Mouse (Mus musculus) neural tube, embryonic 11.5 days (tissue): ENCODE results near the gene Calcoco2. TPM values are rescaled to one million over a fixed set of nuclear protein-coding genes. Genes with fewer than 3 reads are reported as not detected.
A peak's percentile ranks its signal among the peaks of the same experiment; 100 is the strongest.
"Not testable (repeated sequence)": the region's sequence is repeated elsewhere in the genome, so short reads cannot be mapped to it uniquely, and the experiment has no call there.

Source experiments
- ATAC-seq: fragments of 200-750 bp; cut with Nextera tagmentation; 2 replicates; pipeline ENCODE4 v1.8.0; 2017; ENCODE audit warnings: moderate number of reproducible peaks, mild to moderate bottlenecking, moderate TSS enrichment, moderate library complexity; ENCODE audit not compliant: insufficient read depth, low FRiP score, low TSS enrichment
- DNase-seq: peaks from one replicate; pipeline ENCODE4 v3.0.0-alpha.2; 2015; ENCODE audit warnings: low spot score
- H3K27ac ChIP-seq: fragments of 300-500 bp; sonication (generic); 2 replicates; pipeline ENCODE4 v1.5.1; 2014; ENCODE audit warnings: low read depth, mild to moderate bottlenecking, low read length
- H3K27me3 ChIP-seq: fragments of 300-500 bp; sonication (generic); 2 replicates; pipeline ENCODE4 v1.6.1; 2014; ENCODE audit warnings: mild to moderate bottlenecking, low read length, mixed read lengths; ENCODE audit not compliant: control insufficient read depth, insufficient read depth
- H3K36me3 ChIP-seq: fragments of 300-500 bp; sonication (generic); 2 replicates; pipeline ENCODE4 v1.6.1; 2014; ENCODE audit warnings: mild to moderate bottlenecking, low read length, moderate library complexity, mixed read lengths; ENCODE audit not compliant: control insufficient read depth, insufficient read depth
- H3K4me1 ChIP-seq: fragments of 300-500 bp; sonication (generic); 2 replicates; pipeline ENCODE4 v1.6.1; 2014; ENCODE audit warnings: low read length, mixed read lengths; ENCODE audit not compliant: control insufficient read depth, insufficient read depth
- H3K4me2 ChIP-seq: fragments of 300-500 bp; sonication (generic); 2 replicates; pipeline ENCODE4 v1.6.1; 2014; ENCODE audit warnings: low read depth, mild to moderate bottlenecking, moderate library complexity
- H3K4me3 ChIP-seq: fragments of 300-500 bp; sonication (generic); 2 replicates; pipeline ENCODE4 v1.5.1; 2014; ENCODE audit warnings: low read depth, low read length
- H3K9ac ChIP-seq: fragments of 300-500 bp; sonication (generic); 2 replicates; pipeline ENCODE4 v1.6.1; 2014; ENCODE audit warnings: mild to moderate bottlenecking, low read length
- H3K9me3 ChIP-seq: fragments of 300-500 bp; sonication (generic); 2 replicates; pipeline ENCODE4 v1.6.1; 2016; ENCODE audit warnings: low read length; ENCODE audit not compliant: control insufficient read depth
- WGBS: fragments of 180-500 bp; shearing (Covaris S2); extraction: QIAGEN DNeasy Blood & Tissue Kit; methylation state at CpG from one replicate; pipeline ENCODE4 v1.1.7; 2014; 5-methylcytosine and 5-hydroxymethylcytosine counted together
- polyA plus RNA-seq: library from polyadenylated mRNA; unstranded; fragments of >200 nt; fragmentation: Nextera tagmentation; extraction: Ambion mirVana; gene quantifications from 2 replicates; pipeline ENCODE4 v1.2.1, GENCODE M21; 2014

Gene Calcoco2
- polyA plus RNA-seq, 1 experiment from 2014 or later = not detected

DNA sequence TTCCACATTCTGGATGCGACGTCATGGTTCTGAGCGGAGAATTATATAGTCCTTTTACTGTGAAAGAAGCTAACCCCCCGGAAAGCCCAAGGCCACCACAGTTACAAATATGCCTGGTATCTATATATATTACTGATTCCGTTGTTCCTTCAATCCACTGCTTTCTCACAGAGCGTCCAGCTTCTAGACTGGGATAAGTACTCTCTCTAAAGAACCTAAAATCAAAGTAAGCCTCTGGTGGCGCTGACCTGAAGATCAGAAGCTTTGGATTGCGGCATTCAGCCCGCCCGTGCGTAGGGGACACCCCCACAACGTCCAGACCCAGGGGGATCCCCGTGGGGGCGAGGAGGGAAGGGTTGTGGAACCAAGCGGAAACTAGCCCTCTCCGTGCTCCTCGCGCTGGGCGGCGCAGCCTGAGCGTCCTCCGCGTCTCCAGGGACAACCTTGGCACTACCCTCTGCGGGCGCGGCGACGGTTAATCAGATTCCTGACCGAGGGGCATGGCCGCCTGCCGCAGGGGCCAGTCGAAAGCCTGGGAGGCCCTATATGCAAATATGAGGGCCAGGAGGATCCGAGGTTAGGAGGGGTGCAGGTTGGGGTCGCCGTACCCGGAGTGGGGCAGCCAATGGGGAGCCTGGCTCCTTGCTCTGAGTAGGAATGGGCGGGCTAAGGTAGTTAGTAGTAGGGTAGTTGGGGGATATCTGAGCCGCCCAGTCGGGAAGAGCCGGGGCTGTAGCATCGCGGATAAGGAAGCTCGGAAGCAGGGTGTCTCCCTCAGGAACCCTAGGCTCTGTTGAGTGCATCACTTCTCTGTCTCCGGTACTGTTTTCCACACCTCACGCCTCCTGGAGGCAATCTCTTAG, 12.5 kb upstream of the Calcoco2 start:
- DNase-seq (peak; percentile 54), ATAC-seq (no peak)
- 2% methylated on average over 45 of the region's 45 CpGs for WGBS
- Histone ChIP-seq H3K4me1 (0 out of 2 replicates have a peak, but pooled peaks cover 7% of the 10 kb centered on the region), H3K9ac (no peak overlapping the region; the same call in 1 of the 2 replicates), H3K36me3 (no peaks in the 10 kb centered on the region), H3K27ac (no peak overlapping the region), H3K4me2 (peak overlapping the region; percentile 66), H3K4me3 (peak overlapping the region; percentile 38), H3K27me3 (peaks cover 31% of the 10 kb centered on the region), H3K9me3 (no peaks in the 10 kb centered on the region)

GRCm38 (mm10) chr11:96122806-96123205, 11.0 kb upstream of the Calcoco2 start:
- H3K36me3 ChIP-seq, H3K4me3 ChIP-seq, ATAC-seq, H3K9ac ChIP-seq, H3K9me3 ChIP-seq, H3K4me1 ChIP-seq, DNase-seq, H3K27ac ChIP-seq, H3K4me2 ChIP-seq: not testable (repeated sequence)
- H3K27me3 ChIP-seq = peaks cover 31% of the 10 kb centered on the region
- 71% methylated on average over 4 of the region's 4 CpGs for WGBS

DNA sequence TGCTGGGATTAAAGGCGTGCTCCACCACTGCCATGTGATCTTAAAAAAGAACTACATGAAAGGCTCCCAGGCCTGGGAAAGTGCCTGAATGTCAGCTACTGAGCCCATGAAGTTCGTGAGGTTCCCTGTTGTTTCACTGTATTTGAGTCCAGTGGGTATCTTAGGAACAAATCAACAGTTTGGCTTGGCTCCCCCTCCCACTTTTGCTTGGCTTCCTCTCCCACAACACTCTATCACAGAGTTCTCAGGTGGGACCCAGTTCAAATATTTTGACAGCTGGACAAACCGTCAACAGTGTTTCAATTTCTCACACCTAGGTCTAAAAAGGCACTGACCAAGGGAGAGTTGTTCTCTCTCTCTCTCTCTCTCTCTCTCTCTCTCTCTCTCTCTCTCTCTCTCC, 7.6 kb upstream of the Calcoco2 start:
- 55% methylated on average over 3 of the region's 3 CpGs for WGBS

GRCm38 (mm10) chr11:96116925-96117324, 5.2 kb upstream of the Calcoco2 start:
- H3K27ac ChIP-seq, H3K9me3 ChIP-seq, H3K4me1 ChIP-seq, H3K27me3 ChIP-seq, H3K4me3 ChIP-seq, H3K9ac ChIP-seq, ATAC-seq, H3K36me3 ChIP-seq, DNase-seq, H3K4me2 ChIP-seq: not testable (repeated sequence)
- 79% methylated on average over 3 of the region's 3 CpGs for WGBS

More for the DNA sequence above, 7.6 kb upstream of the Calcoco2 start:
- ATAC-seq (no peak), DNase-seq (no peak)
- Histone ChIP-seq H3K36me3 (no peaks in the 10 kb centered on the region), H3K27me3 (peaks cover 18% of the 10 kb centered on the region), H3K9ac (no peak overlapping the region), H3K4me2 (no peak overlapping the region), H3K27ac (no peak overlapping the region), H3K4me3 (no peak overlapping the region), H3K9me3 (no peaks in the 10 kb centered on the region), H3K4me1 (0 out of 2 replicates have a peak, but pooled peaks cover 3% of the 10 kb centered on the region)

- Histone ChIP-seq H3K36me3 (no peaks in the 10 kb centered on the region), H3K27me3 (no peaks in the 10 kb centered on the region), H3K4me1 (no peaks in the 10 kb centered on the region), H3K9me3 (no peaks in the 10 kb centered on the region), H3K4me3 (no peak overlapping the region), H3K27ac (no peak overlapping the region), H3K4me2 (no peak overlapping the region), H3K9ac (no peak overlapping the region)
- WGBS = 91% methylated on average over 3 of the region's 3 CpGs
- ATAC-seq (no peak), DNase-seq (no peak)
Observed at GRCm38 (mm10) chr11:96116116-96116515, 4.4 kb upstream of the Calcoco2 start.

GRCm38 (mm10) chr11:96115416-96115815, 3.7 kb upstream of the Calcoco2 start:
- H3K27me3 ChIP-seq = no peaks in the 10 kb centered on the region
- H3K36me3 ChIP-seq = no peaks in the 10 kb centered on the region
- no peaks in the 10 kb centered on the region for H3K4me1 ChIP-seq
- no peak overlapping the region for H3K4me2 ChIP-seq
- no peak overlapping the region for H3K9ac ChIP-seq
- ATAC-seq (no peak), DNase-seq (no peak)
- no peaks in the 10 kb centered on the region for H3K9me3 ChIP-seq
- WGBS = 92% methylated on average over 6 of the region's 6 CpGs
- H3K4me3 ChIP-seq = no peak overlapping the region
- no peak overlapping the region for H3K27ac ChIP-seq

DNA sequence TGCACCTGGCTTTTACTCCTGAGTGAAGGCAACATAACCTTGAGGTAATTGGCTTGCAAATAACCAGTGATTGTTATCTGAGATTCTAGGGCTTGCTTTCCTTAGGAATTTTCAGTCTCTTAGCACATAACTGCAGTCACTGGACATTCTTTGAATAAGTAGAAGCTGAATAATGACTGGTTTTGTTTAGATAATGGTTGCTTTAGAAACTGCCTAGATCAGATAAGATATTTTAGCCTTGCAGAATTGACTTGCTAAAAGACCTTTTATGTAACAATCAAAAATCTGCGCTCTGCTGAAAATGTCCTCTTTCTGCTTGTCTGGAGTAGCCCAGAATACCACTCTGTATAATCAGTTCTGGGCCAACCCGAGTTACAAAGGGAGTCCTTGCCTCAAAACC, 2.3 kb upstream of the Calcoco2 start:
- no peaks in the 10 kb centered on the region for H3K9me3 ChIP-seq
- H3K4me3 ChIP-seq = no peak overlapping the region
- H3K27ac ChIP-seq = no peak overlapping the region
- no peak for ATAC-seq
- 74% methylated on average over 2 of the region's 2 CpGs for WGBS
- no peak for DNase-seq
- H3K36me3 ChIP-seq = no peaks in the 10 kb centered on the region
- no peak overlapping the region for H3K4me2 ChIP-seq
- H3K9ac ChIP-seq = no peak overlapping the region
- H3K27me3 ChIP-seq = no peaks in the 10 kb centered on the region
- no peaks in the 10 kb centered on the region for H3K4me1 ChIP-seq

DNA sequence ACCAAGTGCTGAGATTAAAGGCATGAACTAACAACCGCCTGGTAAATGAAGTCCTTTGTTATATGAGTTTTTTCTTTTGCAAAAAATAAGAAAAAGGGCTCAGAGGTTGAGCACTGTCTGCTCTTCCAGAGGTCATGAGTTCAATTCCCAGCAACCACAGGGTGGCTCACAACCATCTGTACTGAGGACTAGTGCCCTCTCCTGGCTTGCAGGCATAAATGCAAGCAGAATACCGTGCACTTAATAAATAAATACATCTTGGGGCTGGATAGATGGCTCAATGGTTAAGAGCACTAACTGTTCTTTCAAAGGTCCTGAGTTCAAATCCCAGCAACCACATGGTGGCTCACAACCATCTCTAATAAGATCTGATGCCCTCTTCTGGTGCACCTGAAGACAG, 814 bp downstream of the Calcoco2 start:
- not testable (repeated sequence) for H3K4me1 ChIP-seq, H3K4me2 ChIP-seq, H3K4me3 ChIP-seq, H3K9ac ChIP-seq, ATAC-seq, H3K27me3 ChIP-seq, H3K36me3 ChIP-seq, H3K27ac ChIP-seq, DNase-seq, H3K9me3 ChIP-seq
- 65% methylated on average over 2 of the region's 2 CpGs for WGBS

GRCm38 (mm10) chr11:96108376-96108775, 3.4 kb downstream of the Calcoco2 start:
- Histone ChIP-seq H3K4me2 (no peak overlapping the region), H3K4me3 (no peak overlapping the region), H3K27me3 (no peaks in the 10 kb centered on the region), H3K4me1 (no peaks in the 10 kb centered on the region), H3K36me3 (no peaks in the 10 kb centered on the region), H3K9me3 (no peaks in the 10 kb centered on the region), H3K27ac (no peak overlapping the region), H3K9ac (no peak overlapping the region)
- no peak for DNase-seq
- ATAC-seq = no peak
- WGBS = 83% methylated on average over 1 of the region's 1 CpGs
